In the genomic region with DNA sequence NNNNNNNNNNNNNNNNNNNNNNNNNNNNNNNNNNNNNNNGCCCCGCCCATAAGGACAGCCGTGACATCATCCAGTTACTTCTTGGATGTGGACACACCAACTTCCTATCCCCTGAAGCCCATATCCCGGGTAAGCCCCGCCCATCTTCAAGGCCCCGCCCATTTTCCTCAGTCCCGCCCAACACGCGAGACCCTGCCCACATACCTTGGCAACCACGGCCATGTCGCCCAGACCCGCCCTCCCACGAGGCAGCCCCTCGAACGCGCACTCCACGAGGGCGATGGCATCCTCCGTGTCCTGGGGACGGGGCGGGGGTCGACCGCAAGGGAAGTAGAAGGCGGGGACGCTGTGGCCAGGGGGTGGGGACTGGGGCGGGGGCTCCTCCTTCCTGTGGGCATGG, we compare ENCODE assay signal across 8 mouse cellular contexts. TPM values are rescaled to one million over a fixed set of nuclear protein-coding genes. Genes with fewer than 3 reads are reported as not detected.
DNase-seq lines count a peak whose midpoint lies in the region; ATAC-seq and TF ChIP-seq lines count a peak whose summit lies in the region.

No protein-coding gene starts in this region.

- H3K4me1 ChIP-seq in ES-E14 (ENCODE audit: control insufficient read depth in 2 of 2, insufficient read depth in 2 of 2, low read length in 2 of 2, poor library complexity in 1 of 2): peaks cover 0 to 1% of the 10 kb centered on the region in 2 experiments; a peak in 1 of 4 replicates
- H3K4me1 ChIP-seq in heart, embryonic 10.5 days: no peaks in the 10 kb centered on the region
- no peaks in the 10 kb centered on the region for H3K4me1 ChIP-seq in lung, embryonic 15.5 days
- H3K4me1 ChIP-seq in spleen, adult 2 months (ENCODE audit: control insufficient read depth, insufficient read depth, insufficient read length): no peaks in the 10 kb centered on the region

- H3K9me3 ChIP-seq in ES-E14 (ENCODE audit: control insufficient read depth, insufficient read depth, low read depth, low read length): no peaks in the 10 kb centered on the region
- H3K9me3 ChIP-seq in heart, embryonic 10.5 days: no peaks in the 10 kb centered on the region
- H3K9me3 ChIP-seq in lung, embryonic 15.5 days: no peaks in the 10 kb centered on the region

- DNase-seq in 416B (ENCODE audit: low read depth) (peak; percentile 98), ES-E14 (ENCODE audit: low read depth, low spot score) (peak; percentile 55)
- DNase-seq in cerebellum, adult 9-10 months: peak; percentile 84
- no peak for DNase-seq in heart, embryonic 10.5 days (ENCODE audit: low spot score)
- peak; percentile 85 to 91 for DNase-seq in kidney, postnatal 4 days
- peak in 1 of 2 experiments; percentile 46 for DNase-seq in spleen, adult 2 months (ENCODE audit: low read depth in 1 of 2, low spot score in 2 of 2)

- no peak for TF ChIP-seq POLR2A in spleen, adult 2 months (IDR thresholded peaks at IDR 0.05; ENCODE audit: low read depth, low read length)

- in situ Hi-C loops in ES-E14 (cut with MboI; ENCODE audit: low sequenced_read_pairs in 2 of 2, unreplicated experiment in 2 of 2): no loop called here

- H3K4me2 ChIP-seq in lung, embryonic 15.5 days: peak overlapping the region; percentile 78

- no peaks in the 10 kb centered on the region for H3K27me3 ChIP-seq in heart, embryonic 10.5 days (ENCODE audit: insufficient read depth, poor library complexity, severe bottlenecking)
- H3K27me3 ChIP-seq in lung, embryonic 15.5 days: no peaks in the 10 kb centered on the region
- no peaks in the 10 kb centered on the region for H3K27me3 ChIP-seq in spleen, adult 2 months (ENCODE audit: control insufficient read depth, insufficient read depth, low read length)

- H3K27ac ChIP-seq in ES-E14 (ENCODE audit: insufficient read depth, low read depth, low read length, poor library complexity, severe bottlenecking): peak overlapping the region; percentile 99
- peak overlapping the region; percentile 97 for H3K27ac ChIP-seq in heart, embryonic 10.5 days
- peak overlapping the region; percentile 99 for H3K27ac ChIP-seq in lung, embryonic 15.5 days
- H3K27ac ChIP-seq in spleen, adult 2 months (ENCODE audit: insufficient read depth, low read length): no peak overlapping the region

- WGBS in heart, embryonic 10.5 days: 3% methylated on average over 24 of the region's 25 CpGs
- WGBS in lung, embryonic 15.5 days: 4% methylated on average over 22 of the region's 25 CpGs
- WGBS in spleen, adult 2 months: 2% methylated on average over 23 of the region's 25 CpGs

- no peaks in the 10 kb centered on the region for H3K36me3 ChIP-seq in ES-E14 (ENCODE audit: control insufficient read depth, insufficient read depth, low read length, poor library complexity, severe bottlenecking)
- no peaks in the 10 kb centered on the region for H3K36me3 ChIP-seq in heart, embryonic 10.5 days
- no peaks in the 10 kb centered on the region for H3K36me3 ChIP-seq in lung, embryonic 15.5 days
- H3K36me3 ChIP-seq in spleen, adult 2 months (ENCODE audit: control insufficient read depth, insufficient read depth, low read length): no peaks in the 10 kb centered on the region

- ATAC-seq in lung, embryonic 15.5 days (ENCODE audit: borderline replicate concordance, extremely low read depth, low FRiP score, low TSS enrichment): no peak
- ATAC-seq in erythroid progenitor cell, adult 5-6 weeks (replicated peaks; ENCODE audit: low FRiP score, poor library complexity, severe bottlenecking): no peak

- peak overlapping the region; percentile 44 for H3K9ac ChIP-seq in ES-E14 (ENCODE audit: insufficient read depth, low read depth, low read length, poor library complexity, severe bottlenecking)
- no peak overlapping the region for H3K9ac ChIP-seq in lung, embryonic 15.5 days

- H3K4me3 ChIP-seq in ES-E14 (ENCODE audit: insufficient read depth in 1 of 2, low read depth in 1 of 2, low read length in 2 of 2, poor library complexity in 1 of 2, severe bottlenecking in 1 of 2): peak overlapping the region; percentile 68 to 77
- H3K4me3 ChIP-seq in heart, embryonic 10.5 days: peak overlapping the region; percentile 85
- H3K4me3 ChIP-seq in lung, embryonic 15.5 days: peak overlapping the region; percentile 57
- H3K4me3 ChIP-seq in spleen, adult 2 months (ENCODE audit: extremely low read depth, insufficient read depth, insufficient read length): peak overlapping the region; percentile 82; the same call in 1 of the 2 replicates

- no peak for TF ChIP-seq CTCF in spleen, adult 2 months (IDR thresholded peaks at IDR 0.05; ENCODE audit: extremely low read depth, insufficient read depth, insufficient read length, insufficient replicate concordance)

TF ChIP-seq in ES-E14, 5 proteins besides CTCF, POLR2A, EP300 and RAD21:
- TF ChIP-seq CHD2 (IDR thresholded peaks at IDR 0.05; ENCODE audit: low read depth, low read length) (no peak), ZC3H11A (IDR thresholded peaks at IDR 0.05; ENCODE audit: borderline replicate concordance, low read depth, low read length) (no peak), ZNF384 (IDR thresholded peaks at IDR 0.05; ENCODE audit: low read depth, low read length) (no peak), HCFC1 (IDR thresholded peaks at IDR 0.05; ENCODE audit: borderline replicate concordance, insufficient read depth, low read length) (no peak), MAFK (IDR thresholded peaks at IDR 0.05; ENCODE audit: insufficient read depth, low read depth, low read length) (no peak)

RNA-seq across cellular contexts. Expression of a gene that starts 54.3 kb away (rescaled TPM):
- total RNA-seq in ES-E14 (2012; rRNA removed): 35.2 and 50.6 TPM in 2 replicates
- polyA plus RNA-seq in heart, embryonic 10.5 days (2016; fragmentation: Nextera tagmentation; extraction: Ambion mirVana): 125 TPM in 2 replicates
- polyA plus RNA-seq in lung, embryonic 15.5 days (2015; fragmentation: Nextera tagmentation; extraction: Ambion mirVana): 132 and 135 TPM in 2 replicates
- 265 and 332 TPM in 2 replicates for polyA plus RNA-seq in spleen, adult 2 months (2012; rRNA removed)
- total RNA-seq in erythroid progenitor cell, adult 5-6 weeks (2015; ENCODE audit: low replicate concordance): 5.4 and 5.9 TPM in 2 replicates
- 9.6 TPM in 1 of 2 replicates, not detected in the other for total RNA-seq in erythroid progenitor cell, adult 5-6 weeks (2017; ENCODE audit: low replicate concordance)
